12 mouse cellular contexts compared by ENCODE assay signal in the genomic region with DNA sequence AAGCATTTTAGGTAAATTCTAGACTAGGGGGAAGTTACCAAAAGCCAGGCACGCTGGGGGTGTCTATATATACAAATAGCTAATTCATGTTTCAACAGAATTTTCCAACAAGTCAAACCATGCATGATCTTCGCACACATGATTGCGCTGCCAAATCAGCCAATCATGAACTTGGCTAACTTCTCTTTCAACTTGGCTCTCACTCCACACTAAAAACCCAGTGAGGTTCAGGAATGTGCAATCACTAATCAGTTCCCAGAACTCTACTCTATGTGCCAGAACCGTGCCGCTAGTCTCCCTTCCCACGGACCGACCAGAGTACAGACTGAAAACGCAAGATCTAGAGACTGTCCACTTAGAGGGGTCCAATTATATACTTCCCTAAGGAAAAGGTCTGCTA. TPM values are rescaled to one million over a fixed set of nuclear protein-coding genes. Genes with fewer than 3 reads are reported as not detected.
DNase-seq lines count a peak whose midpoint lies in the region; ATAC-seq and TF ChIP-seq lines count a peak whose summit lies in the region.
"Had no signal": no experiment of that assay in that cellular context is flagged by ENCODE, and none has a peak within 500 bp of the region (broad histone marks: within the 10 kb centered on the region; RNA-seq: fewer than 3 reads in every experiment).

No protein-coding gene starts in this region.

- no peak for ATAC-seq in heart, embryonic 12.5 days (ENCODE audit: insufficient number of reproducible peaks, low FRiP score)
- no peak for ATAC-seq in kidney, postnatal 0 days (replicated peaks; ENCODE audit: low FRiP score, low read depth)
- no peak for ATAC-seq in stomach, embryonic 15.5 days (ENCODE audit: insufficient read depth, low FRiP score, low read depth)
- no peak for ATAC-seq in inflammation-experienced regulatory T-cells, adult 6 months

- no peak overlapping the region for H3K4me3 ChIP-seq in heart, embryonic 12.5 days
- H3K4me3 ChIP-seq in kidney, postnatal 0 days (replicated peaks; ENCODE audit: low read depth, low read length) = no peak overlapping the region
- no peak overlapping the region for H3K4me3 ChIP-seq in stomach, embryonic 15.5 days (replicated peaks)
- H3K4me3 ChIP-seq: liver, embryonic 13.5 days; neural tube, embryonic 13.5 days had no signal

- TF ChIP-seq CTCF in kidney, postnatal 0 days (IDR thresholded peaks at IDR 0.05; ENCODE audit: low read depth) = no peak

- no peak overlapping the region for H3K9ac ChIP-seq in heart, embryonic 12.5 days
- H3K9ac ChIP-seq in kidney, postnatal 0 days (ENCODE audit: low read depth, low read length) = no peak overlapping the region
- no peak overlapping the region for H3K9ac ChIP-seq in stomach, embryonic 15.5 days
- H3K9ac ChIP-seq: liver, embryonic 13.5 days; neural tube, embryonic 13.5 days had no signal

- H3K36me3 ChIP-seq in heart, embryonic 12.5 days = peaks cover 27% of the 10 kb centered on the region
- H3K36me3 ChIP-seq in kidney, postnatal 0 days (ENCODE audit: insufficient read depth, low read length) = peaks cover 8% of the 10 kb centered on the region; the same call in 1 of the 2 replicates
- H3K36me3 ChIP-seq in stomach, embryonic 15.5 days = peaks cover 11% of the 10 kb centered on the region; the same call in 1 of the 2 replicates

- 76% methylated on average over 8 of the region's 8 CpGs for WGBS in heart, embryonic 12.5 days
- 50% methylated on average over 8 of the region's 8 CpGs for WGBS in kidney, postnatal 0 days
- 68% methylated on average over 8 of the region's 8 CpGs for WGBS in stomach, embryonic 15.5 days

- H3K27me3 ChIP-seq in heart, embryonic 12.5 days (replicated peaks) = no peaks in the 10 kb centered on the region
- H3K27me3 ChIP-seq in kidney, postnatal 0 days (ENCODE audit: insufficient read depth, low read length) = no peaks in the 10 kb centered on the region
- no peaks in the 10 kb centered on the region for H3K27me3 ChIP-seq in stomach, embryonic 15.5 days (replicated peaks)
- H3K27me3 ChIP-seq: CH12.LX; neural tube, embryonic 13.5 days had no signal

- peak; percentile 24 to 52 for DNase-seq in heart, adult 9 months (ENCODE audit: low spot score in 2 of 2)
- peak; percentile 26 to 49 for DNase-seq in lung, adult 18-20 months
- DNase-seq in lung, postnatal 14 days = no peak
- DNase-seq in kidney, postnatal 0 days (ENCODE audit: low spot score) = peak; percentile 42
- no peak for DNase-seq in cerebellum, adult 18-20 months
- DNase-seq: embryo, embryonic 11 days; liver, embryonic 13.5 days had no signal

- no peaks in the 10 kb centered on the region for H3K9me3 ChIP-seq in heart, embryonic 12.5 days (replicated peaks)
- no peaks in the 10 kb centered on the region for H3K9me3 ChIP-seq in kidney, postnatal 0 days (replicated peaks; ENCODE audit: low read length)
- H3K9me3 ChIP-seq in stomach, embryonic 15.5 days = no peaks in the 10 kb centered on the region
- H3K9me3 ChIP-seq: liver, embryonic 13.5 days; neural tube, embryonic 13.5 days had no signal

- H3K4me2 ChIP-seq in heart, embryonic 12.5 days = no peak overlapping the region
- H3K4me2 ChIP-seq in kidney, postnatal 0 days (ENCODE audit: low read length) = peak overlapping the region; percentile 23; the same call in 1 of the 2 replicates
- H3K4me2 ChIP-seq in stomach, embryonic 15.5 days = peak overlapping the region; percentile 19; the same call in 1 of the 2 replicates

- no peak overlapping the region for H3K27ac ChIP-seq in heart, embryonic 12.5 days (ENCODE audit: poor library complexity, severe bottlenecking)
- H3K27ac ChIP-seq in kidney, postnatal 0 days = peak overlapping the region; percentile 54; the same call in 1 of the 2 replicates
- peak overlapping the region; percentile 21; the same call in 1 of the 2 replicates for H3K27ac ChIP-seq in stomach, embryonic 15.5 days

- H3K4me1 ChIP-seq in heart, embryonic 12.5 days (replicated peaks) = peaks cover 38% of the 10 kb centered on the region
- H3K4me1 ChIP-seq in kidney, postnatal 0 days (replicated peaks; ENCODE audit: insufficient read depth, low read length) = no peaks in the 10 kb centered on the region
- H3K4me1 ChIP-seq in stomach, embryonic 15.5 days = peaks cover 28% of the 10 kb centered on the region

RNA-seq across cellular contexts. Expression of gene Oat, which starts 4.7 kb away (rescaled TPM):
- polyA plus RNA-seq in heart, embryonic 12.5 days (2016; fragmentation: Nextera tagmentation; extraction: Ambion mirVana) = 161 and 163 TPM in 2 replicates
- polyA plus RNA-seq in kidney, postnatal 0 days (2015; fragmentation: Nextera tagmentation; extraction: Ambion mirVana) = 139 and 151 TPM in 2 replicates
- polyA plus RNA-seq in stomach, embryonic 15.5 days (2015; fragmentation: Nextera tagmentation; extraction: Ambion mirVana) = 406 and 472 TPM in 2 replicates
- polyA plus RNA-seq in inflammation-experienced regulatory T-cells, adult 6 months (2017; shearing (Covaris generic)) = 10 to 100 TPM; 67.5 to 97.5 (median 82.5) TPM

RNA-seq across cellular contexts. Expression of gene Nkx1-2, which starts 28.0 kb away (rescaled TPM):
- not detected in 2 replicates for polyA plus RNA-seq in heart, embryonic 12.5 days (2016; fragmentation: Nextera tagmentation; extraction: Ambion mirVana)
- polyA plus RNA-seq in kidney, postnatal 0 days (2015; fragmentation: Nextera tagmentation; extraction: Ambion mirVana) = 0.05 and 0.07 TPM in 2 replicates
- polyA plus RNA-seq in stomach, embryonic 15.5 days (2015; fragmentation: Nextera tagmentation; extraction: Ambion mirVana) = 0.12 and 0.13 TPM in 2 replicates
- not detected for polyA plus RNA-seq in inflammation-experienced regulatory T-cells, adult 6 months (2017; shearing (Covaris generic))
- polyA plus RNA-seq: liver, embryonic 13.5 days had no signal

RNA-seq across cellular contexts. Expression of gene Lhpp, which starts 39.0 kb away (rescaled TPM):
- 23.5 and 23.6 TPM in 2 replicates for polyA plus RNA-seq in heart, embryonic 12.5 days (2016; fragmentation: Nextera tagmentation; extraction: Ambion mirVana)
- 16.5 and 16.8 TPM in 2 replicates for polyA plus RNA-seq in kidney, postnatal 0 days (2015; fragmentation: Nextera tagmentation; extraction: Ambion mirVana)
- 14.7 and 15.9 TPM in 2 replicates for polyA plus RNA-seq in stomach, embryonic 15.5 days (2015; fragmentation: Nextera tagmentation; extraction: Ambion mirVana)
- 1 to 10 TPM; 2.3 to 5.3 (median 3.6) TPM for polyA plus RNA-seq in inflammation-experienced regulatory T-cells, adult 6 months (2017; shearing (Covaris generic))

Comparison
In these comparisons a context has a peak if more than half of its experiments do, and no peak if none do; other contexts are left out.
1. DNase-seq: peak in heart, adult 9 months (2 of 2), lung, adult 18-20 months (2 of 2) and kidney, postnatal 0 days (single experiment); none in lung, postnatal 14 days (single experiment) and cerebellum, adult 18-20 months (0 of 2).